ENCODE assay signal across 8 mouse cellular contexts in the genomic region with DNA sequence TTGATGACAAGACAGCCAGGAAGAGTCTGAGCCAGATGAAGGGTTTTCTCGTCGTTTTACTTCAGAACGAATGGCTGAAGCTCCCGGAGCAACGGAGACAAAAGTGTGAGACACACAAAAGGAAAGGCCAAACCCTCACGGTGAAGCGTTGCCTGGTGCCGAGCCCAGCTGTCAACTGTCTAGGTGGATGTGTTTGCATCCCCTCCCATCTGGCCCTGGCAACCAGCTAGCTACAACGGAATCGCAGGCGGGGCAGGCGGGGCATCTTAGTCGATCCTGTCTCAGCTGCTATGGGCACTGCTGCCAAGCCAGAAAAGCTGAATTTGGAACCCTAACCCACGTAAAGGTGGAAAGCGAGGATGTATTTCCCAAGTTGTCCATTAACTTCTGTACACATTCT. TPM values are rescaled to one million over a fixed set of nuclear protein-coding genes. Genes with fewer than 3 reads are reported as not detected.
DNase-seq lines count a peak whose midpoint lies in the region; ATAC-seq and TF ChIP-seq lines count a peak whose summit lies in the region.

No protein-coding gene starts in this region.

- ATAC-seq in CD4-positive, CD25-positive, alpha-beta regulatory T cell, adult 4 months: no peak
- no peak for ATAC-seq in lung, embryonic 14.5 days (ENCODE audit: insufficient read depth)
- ATAC-seq in forebrain, postnatal 0 days: no peak

- no peaks in the 10 kb centered on the region for H3K27me3 ChIP-seq in lung, embryonic 14.5 days (ENCODE audit: insufficient read depth, low read length)
- H3K27me3 ChIP-seq in forebrain, postnatal 0 days (ENCODE audit: insufficient read depth, low read length): no peaks in the 10 kb centered on the region

- TF ChIP-seq CTCF in lung, embryonic 14.5 days (IDR thresholded peaks at IDR 0.05; ENCODE audit: low read depth): no peak
- TF ChIP-seq CTCF in forebrain, postnatal 0 days (IDR thresholded peaks at IDR 0.05; ENCODE audit: low read depth): no peak

- no peaks in the 10 kb centered on the region for H3K9me3 ChIP-seq in lung, embryonic 14.5 days (ENCODE audit: low read depth, low read length)
- no peaks in the 10 kb centered on the region for H3K9me3 ChIP-seq in forebrain, postnatal 0 days (ENCODE audit: low read length)

- H3K4me2 ChIP-seq in lung, embryonic 14.5 days: peak overlapping the region; percentile 66
- peak overlapping the region; percentile 59 for H3K4me2 ChIP-seq in forebrain, postnatal 0 days (ENCODE audit: low read depth)

- H3K4me1 ChIP-seq in lung, embryonic 14.5 days (ENCODE audit: insufficient read depth): peaks cover 7% of the 10 kb centered on the region
- peaks cover 9% of the 10 kb centered on the region; the same call in 1 of the 2 replicates for H3K4me1 ChIP-seq in forebrain, postnatal 0 days (ENCODE audit: insufficient read depth)

- DNase-seq in CD4-positive, CD25-positive, alpha-beta regulatory T cell, adult 2 months (ENCODE audit: low read depth, low spot score): peak; percentile 23
- peak; percentile 21 for DNase-seq in lung, embryonic 14.5 days
- DNase-seq in lung, postnatal 14 days: no peak
- DNase-seq in forebrain, postnatal 0 days: no peak
- no peak for DNase-seq in gastrocnemius, adult 18-20 months (ENCODE audit: low spot score)
- no peak for DNase-seq in frontal cortex, postnatal 25 days (ENCODE audit: low spot score in 2 of 2)

- peak overlapping the region; percentile 75 for H3K9ac ChIP-seq in lung, embryonic 14.5 days
- H3K9ac ChIP-seq in forebrain, postnatal 0 days: peak overlapping the region; percentile 77

- WGBS in lung, embryonic 14.5 days: 22% methylated on average over 15 of the region's 15 CpGs
- 19% methylated on average over 15 of the region's 15 CpGs for WGBS in forebrain, postnatal 0 days
- 29% methylated on average over 15 of the region's 15 CpGs for WGBS in macrophage (ENCODE audit: missing documents)

- peak overlapping the region; percentile 86 for H3K4me3 ChIP-seq in lung, embryonic 14.5 days (ENCODE audit: low read depth, low read length)
- H3K4me3 ChIP-seq in forebrain, postnatal 0 days (ENCODE audit: low read depth, low read length): peak overlapping the region; percentile 72
- peak overlapping the region; percentile 80 for H3K4me3 ChIP-seq in macrophage (ENCODE audit: inconsistent target)

- H3K36me3 ChIP-seq in lung, embryonic 14.5 days (ENCODE audit: insufficient read depth): peaks cover 30% of the 10 kb centered on the region
- peaks cover 21% of the 10 kb centered on the region for H3K36me3 ChIP-seq in forebrain, postnatal 0 days (ENCODE audit: insufficient read depth)
- H3K36me3 ChIP-seq in macrophage (ENCODE audit: inconsistent target): peaks cover 28% of the 10 kb centered on the region

- H3K79me2 ChIP-seq in macrophage (ENCODE audit: inconsistent target): peaks cover 31% of the 10 kb centered on the region

- H3K27ac ChIP-seq in lung, embryonic 14.5 days (ENCODE audit: low read depth): no peak overlapping the region
- H3K27ac ChIP-seq in forebrain, postnatal 0 days (ENCODE audit: low read depth, low read length): no peak overlapping the region
- H3K27ac ChIP-seq in macrophage: no peak overlapping the region

RNA-seq across cellular contexts. Expression of a gene that starts 0.9 kb away (rescaled TPM):
- polyA plus RNA-seq in CD4-positive, CD25-positive, alpha-beta regulatory T cell, adult 4 months (2017; shearing (Covaris generic)): 10 to 100 TPM; 76.4 to 95.1 TPM
- polyA plus RNA-seq in lung, embryonic 14.5 days (2014; fragmentation: Nextera tagmentation; extraction: Ambion mirVana): 196 and 212 TPM in 2 replicates
- 122 and 137 TPM in 2 replicates for total RNA-seq in forebrain, postnatal 0 days (2014; rRNA removed)
- polyA plus RNA-seq in forebrain, postnatal 0 days (2015; fragmentation: Nextera tagmentation; extraction: Ambion mirVana): 165 and 170 TPM in 2 replicates
- 10 to 100 TPM in 20 of 26 experiments, 1 to 10 TPM in 6; 4.5 to 48.6 (median 18.1) TPM for total RNA-seq in macrophage (2018; cell fraction: chromatin; rRNA removed)
- 10 to 100 TPM; 53.9 to 84.4 (median 72.7) TPM for total RNA-seq in macrophage (2018; cell fraction: cytosol; rRNA removed)
- 10 to 100 TPM in 25 of 26 experiments, 1 to 10 TPM in 1; 9.1 to 66.1 (median 26.1) TPM for total RNA-seq in macrophage (2018; cell fraction: nucleus; rRNA removed)
- polyA plus RNA-seq in macrophage (2018): 46.8 to 70.0 TPM (median 65.2 TPM) in 3 replicates
- 10 to 100 TPM; 37.9 to 39.1 TPM for total RNA-seq in gastrocnemius, adult 18-20 months (2021)

RNA-seq across cellular contexts. Expression of a gene that starts 17.1 kb away (rescaled TPM):
- polyA plus RNA-seq in CD4-positive, CD25-positive, alpha-beta regulatory T cell, adult 4 months (2017; shearing (Covaris generic)): under 1 TPM in 1 of 2 experiments, not detected in 1; 0.22 TPM
- 69.1 and 71.2 TPM in 2 replicates for polyA plus RNA-seq in lung, embryonic 14.5 days (2014; fragmentation: Nextera tagmentation; extraction: Ambion mirVana)
- total RNA-seq in forebrain, postnatal 0 days (2014; rRNA removed): 0.24 TPM in 1 of 2 replicates, not detected in the other
- polyA plus RNA-seq in forebrain, postnatal 0 days (2015; fragmentation: Nextera tagmentation; extraction: Ambion mirVana): 0.24 and 0.86 TPM in 2 replicates
- total RNA-seq in macrophage (2018; cell fraction: chromatin; rRNA removed): 1 to 10 TPM in 1 of 26 experiments, not detected in 25; 4.1 TPM
- not detected for total RNA-seq in macrophage (2018; cell fraction: cytosol; rRNA removed)
- not detected for total RNA-seq in macrophage (2018; cell fraction: nucleus; rRNA removed)
- polyA plus RNA-seq in macrophage (2018): not detected in 3 replicates
- total RNA-seq in gastrocnemius, adult 18-20 months (2021): 1 to 10 TPM; 3.1 to 6.5 TPM

RNA-seq across cellular contexts. Expression of a gene that starts 19.4 kb away (rescaled TPM):
- polyA plus RNA-seq in CD4-positive, CD25-positive, alpha-beta regulatory T cell, adult 4 months (2017; shearing (Covaris generic)): 100 to 1,000 TPM; 221 to 282 TPM
- polyA plus RNA-seq in lung, embryonic 14.5 days (2014; fragmentation: Nextera tagmentation; extraction: Ambion mirVana): 3.6 and 4.2 TPM in 2 replicates
- total RNA-seq in forebrain, postnatal 0 days (2014; rRNA removed): 3.9 TPM in 1 of 2 replicates, not detected in the other
- 0.41 and 0.88 TPM in 2 replicates for polyA plus RNA-seq in forebrain, postnatal 0 days (2015; fragmentation: Nextera tagmentation; extraction: Ambion mirVana)
- total RNA-seq in macrophage (2018; cell fraction: chromatin; rRNA removed): 10 to 100 TPM in 8 of 26 experiments, 1 to 10 TPM in 13, under 1 TPM in 2, not detected in 3; 0.61 to 53.0 (median 3.5) TPM
- total RNA-seq in macrophage (2018; cell fraction: cytosol; rRNA removed): 10 to 100 TPM in 18 of 26 experiments, 1 to 10 TPM in 8; 3.4 to 89.7 (median 32.2) TPM
- 10 to 100 TPM in 21 of 26 experiments, 1 to 10 TPM in 5; 3.3 to 79.7 (median 22.1) TPM for total RNA-seq in macrophage (2018; cell fraction: nucleus; rRNA removed)
- 6.4 to 8.0 TPM (median 7.2 TPM) in 3 replicates for polyA plus RNA-seq in macrophage (2018)
- total RNA-seq in gastrocnemius, adult 18-20 months (2021): 1 to 10 TPM in 1 of 2 experiments, under 1 TPM in 1; 0.94 to 2.3 TPM

RNA-seq across cellular contexts. Expression of a gene that starts 30.8 kb away (rescaled TPM):
- 10 to 100 TPM; 35.8 to 55.9 TPM for polyA plus RNA-seq in CD4-positive, CD25-positive, alpha-beta regulatory T cell, adult 4 months (2017; shearing (Covaris generic))
- polyA plus RNA-seq in lung, embryonic 14.5 days (2014; fragmentation: Nextera tagmentation; extraction: Ambion mirVana): 31.0 and 33.5 TPM in 2 replicates
- total RNA-seq in forebrain, postnatal 0 days (2014; rRNA removed): 55.2 and 59.2 TPM in 2 replicates
- 64.1 and 64.7 TPM in 2 replicates for polyA plus RNA-seq in forebrain, postnatal 0 days (2015; fragmentation: Nextera tagmentation; extraction: Ambion mirVana)
- 10 to 100 TPM in 11 of 26 experiments, 1 to 10 TPM in 15; 3.1 to 19.1 (median 7.6) TPM for total RNA-seq in macrophage (2018; cell fraction: chromatin; rRNA removed)
- 10 to 100 TPM in 22 of 26 experiments, 1 to 10 TPM in 4; 6.9 to 17.7 (median 12.1) TPM for total RNA-seq in macrophage (2018; cell fraction: cytosol; rRNA removed)
- 10 to 100 TPM in 7 of 26 experiments, 1 to 10 TPM in 19; 2.4 to 23.3 (median 6.5) TPM for total RNA-seq in macrophage (2018; cell fraction: nucleus; rRNA removed)
- 8.1 to 14.7 TPM (median 10.0 TPM) in 3 replicates for polyA plus RNA-seq in macrophage (2018)
- total RNA-seq in gastrocnemius, adult 18-20 months (2021): 10 to 100 TPM; 89.2 to 92.1 TPM

RNA-seq across cellular contexts. Expression of a gene that starts 40.6 kb away (rescaled TPM):
- polyA plus RNA-seq in CD4-positive, CD25-positive, alpha-beta regulatory T cell, adult 4 months (2017; shearing (Covaris generic)): 10 to 100 TPM; 45.4 to 48.7 TPM
- 70.8 and 73.8 TPM in 2 replicates for polyA plus RNA-seq in lung, embryonic 14.5 days (2014; fragmentation: Nextera tagmentation; extraction: Ambion mirVana)
- 27.8 and 35.2 TPM in 2 replicates for total RNA-seq in forebrain, postnatal 0 days (2014; rRNA removed)
- 112 and 143 TPM in 2 replicates for polyA plus RNA-seq in forebrain, postnatal 0 days (2015; fragmentation: Nextera tagmentation; extraction: Ambion mirVana)
- 1 to 10 TPM in 13 of 26 experiments, not detected in 13; 1.7 to 8.0 (median 2.9) TPM for total RNA-seq in macrophage (2018; cell fraction: chromatin; rRNA removed)
- 10 to 100 TPM; 14.5 to 33.3 (median 25.2) TPM for total RNA-seq in macrophage (2018; cell fraction: cytosol; rRNA removed)
- total RNA-seq in macrophage (2018; cell fraction: nucleus; rRNA removed): 10 to 100 TPM in 6 of 26 experiments, 1 to 10 TPM in 20; 3.2 to 16.8 (median 7.9) TPM
- 27.7 to 36.9 TPM (median 33.2 TPM) in 3 replicates for polyA plus RNA-seq in macrophage (2018)
- total RNA-seq in gastrocnemius, adult 18-20 months (2021): 10 to 100 TPM; 33.4 to 36.9 TPM

Comparison
In these comparisons a context has a peak if more than half of its experiments do, and no peak if none do; other contexts are left out.
1. DNase-seq: peak in CD4-positive, CD25-positive, alpha-beta regulatory T cell, adult 2 months (single experiment) and lung, embryonic 14.5 days (single experiment); none in lung, postnatal 14 days (single experiment), forebrain, postnatal 0 days (single experiment), gastrocnemius, adult 18-20 months (single experiment) and frontal cortex, postnatal 25 days (0 of 2).
2. RNA of a gene that starts 17.1 kb away (polyA plus RNA-seq): 69.1 to 71.2 TPM in lung, embryonic 14.5 days; 0.24 to 0.86 TPM in forebrain, postnatal 0 days, 0.22 TPM in CD4-positive, CD25-positive, alpha-beta regulatory T cell, adult 4 months and not detected in macrophage; every median in the first group is over 10 times any median in the second.
3. RNA of a gene that starts 19.4 kb away (polyA plus RNA-seq): 221 to 282 TPM in CD4-positive, CD25-positive, alpha-beta regulatory T cell, adult 4 months; 6.4 to 8.0 TPM in macrophage, 3.6 to 4.2 TPM in lung, embryonic 14.5 days and 0.41 to 0.88 TPM in forebrain, postnatal 0 days; every median in the first group is over 10 times any median in the second.
4. Peak in every context shown above with its lines, with median percentiles within 50 percentile points of each other: H3K4me3 ChIP-seq.